Comparison of ENCODE assay signal across 8 mouse cellular contexts in genomic region chr3:84815461-84815860, GRCm38 (mm10). TPM values are rescaled to one million over a fixed set of nuclear protein-coding genes. Genes with fewer than 3 reads are reported as not detected.
DNase-seq lines count a peak whose midpoint lies in the region; ATAC-seq and TF ChIP-seq lines count a peak whose summit lies in the region.

No protein-coding gene starts in this region.

- peak overlapping the region; percentile 83 for H3K4me3 ChIP-seq in bone marrow, adult 2 months (replicated peaks; ENCODE audit: control insufficient read depth, low read depth, low read length)
- peak overlapping the region; percentile 98 for H3K4me3 ChIP-seq in forebrain, embryonic 10.5 days
- peak overlapping the region; percentile 97 for H3K4me3 ChIP-seq in heart, postnatal 0 days (ENCODE audit: low read depth, low read length)
- peak overlapping the region; percentile 91 for H3K4me3 ChIP-seq in lung, adult 2 months (replicated peaks; ENCODE audit: extremely low read depth, low read depth, low read length)
- H3K4me3 ChIP-seq in neural tube, embryonic 14.5 days (ENCODE audit: low read depth, low read length), result peak overlapping the region; percentile 97
- H3K4me3 ChIP-seq in thymus, adult 2 months (ENCODE audit: control insufficient read depth, insufficient read depth, low read length), result peak overlapping the region; percentile 79

- peak; percentile 50; the same call in 1 of the 2 replicates for TF ChIP-seq POLR2A in bone marrow, adult 2 months (IDR thresholded peaks at IDR 0.05; ENCODE audit: borderline replicate concordance, control insufficient read depth, low read depth, low read length)
- TF ChIP-seq POLR2A in lung, adult 2 months (IDR thresholded peaks at IDR 0.05; ENCODE audit: borderline replicate concordance, extremely low read depth, low read depth, low read length), result no peak
- peak; percentile 45; the same call in 1 of the 2 replicates for TF ChIP-seq POLR2A in thymus, adult 2 months (IDR thresholded peaks at IDR 0.05; ENCODE audit: control insufficient read depth, extremely low read depth, insufficient read depth, low read length, poor library complexity)

- ATAC-seq in CD4-positive, CD25-positive, alpha-beta regulatory T cell, adult 4 months, result peak; percentile 19
- no peak for ATAC-seq in heart, postnatal 0 days (ENCODE audit: insufficient read depth, low read depth)
- ATAC-seq in neural tube, embryonic 14.5 days (ENCODE audit: low read depth), result 0 out of 2 replicates have a peak, but pooled peaks have one; percentile 8

- peak overlapping the region; percentile 88 for H3K9ac ChIP-seq in heart, postnatal 0 days (replicated peaks; ENCODE audit: low read depth, low read length)
- H3K9ac ChIP-seq in neural tube, embryonic 14.5 days (replicated peaks; ENCODE audit: low read depth, low read length), result peak overlapping the region; percentile 87

- no peaks in the 10 kb centered on the region for H3K27me3 ChIP-seq in forebrain, embryonic 10.5 days (ENCODE audit: poor library complexity, severe bottlenecking)
- H3K27me3 ChIP-seq in heart, postnatal 0 days (ENCODE audit: control insufficient read depth, insufficient read depth, low read length), result no peaks in the 10 kb centered on the region
- H3K27me3 ChIP-seq in neural tube, embryonic 14.5 days (ENCODE audit: control insufficient read depth, insufficient read depth, low read length), result no peaks in the 10 kb centered on the region
- no peaks in the 10 kb centered on the region for H3K27me3 ChIP-seq in thymus, adult 2 months (ENCODE audit: control insufficient read depth, insufficient read depth, low read length)

- TF ChIP-seq CTCF in bone marrow, adult 2 months (IDR thresholded peaks at IDR 0.05; ENCODE audit: control insufficient read depth, insufficient read depth, low read length), result no peak
- no peak for TF ChIP-seq CTCF in heart, postnatal 0 days (IDR thresholded peaks at IDR 0.05; ENCODE audit: low read depth)
- no peak for TF ChIP-seq CTCF in lung, adult 2 months (IDR thresholded peaks at IDR 0.05; ENCODE audit: insufficient read depth, low read length)
- TF ChIP-seq CTCF in thymus, adult 2 months (IDR thresholded peaks at IDR 0.05; ENCODE audit: borderline replicate concordance, control insufficient read depth, extremely low read depth, insufficient read depth, low read length, poor library complexity), result peak; percentile 48; the same call in 1 of the 2 replicates

- peak overlapping the region; percentile 88 for H3K27ac ChIP-seq in bone marrow, adult 2 months (ENCODE audit: control insufficient read depth, insufficient read depth, low read depth, low read length, poor library complexity)
- peak overlapping the region; percentile 94 for H3K27ac ChIP-seq in forebrain, embryonic 10.5 days
- H3K27ac ChIP-seq in heart, postnatal 0 days (ENCODE audit: low read depth), result peak overlapping the region; percentile 92
- H3K27ac ChIP-seq in neural tube, embryonic 14.5 days (ENCODE audit: low read depth, low read length), result peak overlapping the region; percentile 90
- peak overlapping the region; percentile 63; the same call in 1 of the 2 replicates for H3K27ac ChIP-seq in thymus, adult 2 months (ENCODE audit: control insufficient read depth, insufficient read depth, low read length)

- H3K4me2 ChIP-seq in heart, postnatal 0 days (ENCODE audit: low read depth, low read length), result peak overlapping the region; percentile 84
- peak overlapping the region; percentile 95 for H3K4me2 ChIP-seq in neural tube, embryonic 14.5 days (ENCODE audit: low read depth, low read length)

- no peaks in the 10 kb centered on the region for H3K9me3 ChIP-seq in forebrain, embryonic 10.5 days
- no peaks in the 10 kb centered on the region for H3K9me3 ChIP-seq in heart, postnatal 0 days (replicated peaks; ENCODE audit: control insufficient read depth, low read length)
- no peaks in the 10 kb centered on the region for H3K9me3 ChIP-seq in neural tube, embryonic 14.5 days (ENCODE audit: control insufficient read depth, low read length)

- TF ChIP-seq EP300 in heart, postnatal 0 days (IDR thresholded peaks at IDR 0.05; ENCODE audit: low read depth), result no peak

- peaks cover 21% of the 10 kb centered on the region for H3K36me3 ChIP-seq in forebrain, embryonic 10.5 days (replicated peaks)
- 0 out of 2 replicates have a peak, but pooled peaks cover 10% of the 10 kb centered on the region for H3K36me3 ChIP-seq in heart, postnatal 0 days (replicated peaks; ENCODE audit: control insufficient read depth, insufficient read depth, low read length)
- H3K36me3 ChIP-seq in neural tube, embryonic 14.5 days (ENCODE audit: control insufficient read depth, insufficient read depth, low read length), result no peaks in the 10 kb centered on the region
- H3K36me3 ChIP-seq in thymus, adult 2 months (ENCODE audit: control insufficient read depth, insufficient read depth, low read length), result no peaks in the 10 kb centered on the region

- peak; percentile 33 for DNase-seq in forebrain, embryonic 10.5 days (ENCODE audit: extremely low spot score, low spot score)
- peak; percentile 17 for DNase-seq in heart, postnatal 0 days (ENCODE audit: low spot score)
- DNase-seq in kidney, postnatal 36 days, result peak; percentile 12 to 64
- DNase-seq in lung, adult 2 months, result peak; percentile 38
- peak; percentile 74 for DNase-seq in thymus, adult 2 months

- under 1% methylated on average over 29 of the region's 29 CpGs for WGBS in bone marrow, adult 2 months
- WGBS in forebrain, embryonic 10.5 days, result 1% methylated on average over 29 of the region's 29 CpGs
- under 1% methylated on average over 29 of the region's 29 CpGs for WGBS in heart, postnatal 0 days
- 1% methylated on average over 29 of the region's 29 CpGs for WGBS in lung, adult 2 months
- WGBS in neural tube, embryonic 14.5 days, result 0% methylated on average over 29 of the region's 29 CpGs
- WGBS in thymus, adult 2 months, result under 1% methylated on average over 29 of the region's 29 CpGs

- no peaks in the 10 kb centered on the region; the same call in 1 of the 2 replicates for H3K4me1 ChIP-seq in bone marrow, adult 2 months (ENCODE audit: control insufficient read depth, insufficient read depth, low read length)
- H3K4me1 ChIP-seq in forebrain, embryonic 10.5 days, result peaks cover 39% of the 10 kb centered on the region
- peaks cover 16% of the 10 kb centered on the region for H3K4me1 ChIP-seq in heart, postnatal 0 days (ENCODE audit: control insufficient read depth, insufficient read depth)
- no peaks in the 10 kb centered on the region; the same call in 1 of the 2 replicates for H3K4me1 ChIP-seq in lung, adult 2 months (ENCODE audit: control insufficient read depth, insufficient read depth, low read length)
- H3K4me1 ChIP-seq in neural tube, embryonic 14.5 days (ENCODE audit: control insufficient read depth, insufficient read depth, low read length), result peaks cover 19% of the 10 kb centered on the region
- peaks cover 6% of the 10 kb centered on the region for H3K4me1 ChIP-seq in thymus, adult 2 months (replicated peaks; ENCODE audit: control insufficient read depth, insufficient read depth, low read length)

RNA-seq across cellular contexts. Expression of gene Fbxw7, which starts 0.4 kb away (rescaled TPM):
- polyA plus RNA-seq in CD4-positive, CD25-positive, alpha-beta regulatory T cell, adult 4 months (2017; shearing (Covaris generic)), result 10 to 100 TPM; 19.6 to 28.7 TPM
- 8.7 and 13.2 TPM in 2 replicates for polyA plus RNA-seq in bone marrow, adult 2 months (2011; ENCODE audit: insufficient read depth, insufficient read length, low replicate concordance, missing spikeins)
- 11.7 and 11.9 TPM in 2 replicates for polyA plus RNA-seq in forebrain, embryonic 10.5 days (2016; fragmentation: Nextera tagmentation; extraction: Ambion mirVana)
- 11.8 and 13.8 TPM in 2 replicates for total RNA-seq in heart, postnatal 0 days (2014; rRNA removed; ENCODE audit: low replicate concordance)
- 19.3 and 21.6 TPM in 2 replicates for polyA plus RNA-seq in heart, postnatal 0 days (2015; fragmentation: Nextera tagmentation; extraction: Ambion mirVana)
- polyA plus RNA-seq in lung, adult 2 months (2012; rRNA removed), result 3.9 and 6.7 TPM in 2 replicates
- 45.8 and 62.8 TPM in 2 replicates for polyA plus RNA-seq in neural tube, embryonic 14.5 days (2014; fragmentation: Nextera tagmentation; extraction: Ambion mirVana)
- 8.0 and 8.3 TPM in 2 replicates for polyA plus RNA-seq in thymus, adult 2 months (2012; rRNA removed)

Comparison
In these comparisons a context has a peak if more than half of its experiments do, and no peak if none do; other contexts are left out.
1. DNase-seq: peak in every context shown above with its lines; median percentile 74 in thymus, adult 2 months; 38 in kidney, postnatal 36 days; 38 in lung, adult 2 months; 33 in forebrain, embryonic 10.5 days; 17 in heart, postnatal 0 days.